Mouse (Mus musculus) G1E (cell line): ENCODE measurements at regions not wholly inside any gene's neighbourhood (a gene's known extent, or its start where the extent isn't known, plus 50 kb on each side); places are given as distances from the start of the nearest gene placed in this dataset.

Source experiments
- CTCF ChIP-seq: IDR thresholded peaks from 2 replicates; pipeline ENCODE4 v1.5.1; 2012; ENCODE audit warnings: low read depth, low read length, inconsistent platforms, mixed read lengths
- GATA2 ChIP-seq: IDR thresholded peaks from 2 replicates; pipeline ENCODE4 v1.6.1; 2012; ENCODE audit warnings: low read depth, low read length, inconsistent platforms, borderline replicate concordance
- POLR2AphosphoS5 ChIP-seq: IDR thresholded peaks from 2 replicates; pipeline ENCODE4 v1.6.1; 2012; ENCODE audit warnings: low read depth, low read length, inconsistent platforms; ENCODE audit not compliant: insufficient replicate concordance
- TAL1 ChIP-seq: conservative IDR thresholded peaks from 2 replicates; pipeline ENCODE4 v1.6.1; 2012; ENCODE audit warnings: low read depth, low read length, inconsistent platforms, mixed read lengths

GRCm38 (mm10) chr2:46365428-46366134, 1248.4 kb upstream of the Zeb2 start:
- TF ChIP-seq CTCF (no peak), POLR2AphosphoS5 (no peak), TAL1 (no peak), GATA2 (no peak)
